Mouse (Mus musculus): ENCODE data around the gene Mad1l1.
"Not testable (repeated sequence)": the region's sequence is repeated elsewhere in the genome, so short reads cannot be mapped to it uniquely, and the experiment has no call there.

DNA sequence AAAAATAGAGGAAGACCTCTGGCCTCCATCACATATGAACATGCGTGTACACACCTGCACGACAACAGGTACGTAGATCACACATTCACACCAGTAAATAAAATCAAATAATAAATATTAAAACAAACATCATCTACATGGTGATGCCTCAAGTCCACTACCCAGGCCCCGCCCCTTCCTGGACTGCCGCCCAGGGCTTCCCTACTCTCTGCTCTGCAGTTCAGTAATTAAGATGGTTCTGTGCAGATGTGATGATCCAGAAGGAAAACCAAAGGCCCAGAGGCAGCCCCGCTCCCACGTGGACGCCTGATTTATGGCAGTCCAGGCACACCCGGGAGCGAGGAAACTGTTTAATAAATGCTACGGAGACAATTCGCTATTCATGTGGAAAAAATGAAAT, 323.0 kb downstream of the Mad1l1 start:
- not testable (repeated sequence) for TF ChIP-seq POLR2A, CTCF (IDR thresholded peaks at IDR 0.05; ENCODE audit: insufficient read depth, low read depth, low read length)
